Mouse (Mus musculus) cerebellum, postnatal 10 days (tissue): ENCODE data around the gene Cbr4.

Experiments used
- DNase-seq, 2 experiments: peaks; one replicate each; pipeline ENCODE4 v3.0.0; 2021; ENCODE audit warnings: mixed read lengths in 2 of 2

Gene Cbr4

DNA sequence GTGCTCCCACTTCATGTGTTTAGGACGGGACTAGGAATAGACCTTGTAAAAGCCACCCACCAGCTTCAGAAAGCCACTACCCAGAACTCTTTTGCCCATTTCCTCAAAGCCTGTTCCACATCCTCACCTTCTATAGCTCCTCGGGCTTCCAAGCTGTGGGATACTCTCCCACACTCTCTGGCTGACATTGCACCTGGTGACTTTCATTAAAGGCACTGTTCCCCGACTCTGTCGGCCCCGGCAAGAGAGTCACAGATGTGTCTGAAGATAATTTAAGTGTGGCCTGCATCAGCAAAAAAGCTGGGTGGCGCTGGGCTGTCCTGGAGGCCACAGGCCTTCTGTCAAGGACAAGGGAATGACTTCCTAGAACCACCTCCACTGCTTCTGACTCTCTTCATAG, 64.7 kb downstream of the Cbr4 start:
- no peak for DNase-seq

DNA sequence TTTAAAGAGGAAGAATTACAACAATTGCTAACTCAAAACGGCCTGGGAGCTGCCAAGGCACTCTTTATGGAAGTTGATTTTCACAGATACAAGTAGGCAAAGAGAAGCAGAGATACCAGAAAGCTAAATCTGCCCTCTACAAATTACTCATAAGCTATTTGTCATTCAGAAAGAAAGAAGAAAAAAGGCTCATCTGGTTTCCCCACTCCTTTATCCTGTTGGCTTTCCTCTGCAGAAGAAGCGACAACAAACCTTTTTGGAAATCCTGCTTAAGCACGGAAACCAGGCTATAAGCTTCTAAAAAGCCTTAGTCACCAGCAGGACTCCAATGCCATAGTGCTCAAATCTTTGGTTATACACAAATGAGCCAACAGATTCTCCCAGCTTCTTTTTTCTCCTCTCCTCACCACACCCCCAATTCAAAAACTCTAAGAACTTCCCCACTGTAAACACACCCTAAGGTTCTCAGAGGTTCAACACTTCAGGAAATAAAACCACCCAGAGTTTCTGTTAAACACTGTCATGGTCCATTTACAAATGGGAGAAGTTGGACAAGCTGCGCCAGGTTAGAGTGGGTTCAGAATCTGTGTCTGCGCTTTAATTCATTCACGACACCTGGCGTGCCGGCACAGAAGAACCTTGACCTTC, 65.3 kb downstream of the Cbr4 start:
- no peak for DNase-seq

DNA sequence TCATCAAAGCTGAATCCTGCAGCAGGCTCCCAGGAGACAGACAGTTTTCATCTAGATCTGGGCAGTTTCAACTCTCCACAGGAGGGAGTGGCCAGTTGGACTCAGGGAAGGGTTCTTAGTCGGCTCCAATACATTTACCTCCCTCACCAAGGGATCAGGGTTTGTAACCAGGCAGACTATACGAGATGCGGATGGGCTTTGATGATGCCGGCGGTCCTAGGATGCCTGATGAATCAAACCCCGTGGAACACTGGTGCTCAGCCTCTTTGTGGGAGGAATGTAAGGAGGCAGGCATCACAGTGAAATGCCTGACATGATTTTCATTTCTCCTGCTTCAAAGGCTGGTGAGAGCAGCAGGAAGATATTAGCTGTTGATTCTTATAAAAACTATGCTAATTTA, 67.8 kb downstream of the Cbr4 start:
- DNase-seq: no peak

DNA sequence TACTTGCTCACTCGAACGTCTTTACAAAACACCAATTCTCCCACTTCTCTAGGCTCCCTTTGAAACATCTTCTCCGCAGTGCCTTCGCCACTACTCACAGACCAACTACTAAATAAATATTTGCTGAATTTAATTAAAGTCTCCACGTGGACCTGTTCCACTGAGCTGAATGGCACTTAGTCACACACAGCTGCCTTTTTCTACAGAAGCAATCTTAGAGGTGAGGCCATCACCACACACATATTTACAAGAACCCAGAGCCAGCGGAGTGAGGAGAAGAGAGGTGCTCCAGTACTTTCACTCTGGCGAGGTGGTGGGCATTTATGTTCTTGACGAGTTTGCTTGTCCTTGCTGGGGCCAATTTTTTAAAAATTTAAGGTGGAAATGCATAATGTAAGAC, 68.7 kb downstream of the Cbr4 start:
- DNase-seq: no peak
